Mouse (Mus musculus): ENCODE measurements around the gene Vgf. TPM values are rescaled to one million over a fixed set of nuclear protein-coding genes. Genes with fewer than 3 reads are reported as not detected.

Gene Vgf
- total RNA-seq, 2 experiments from 2014 or later: 278 to 317 TPM

DNA sequence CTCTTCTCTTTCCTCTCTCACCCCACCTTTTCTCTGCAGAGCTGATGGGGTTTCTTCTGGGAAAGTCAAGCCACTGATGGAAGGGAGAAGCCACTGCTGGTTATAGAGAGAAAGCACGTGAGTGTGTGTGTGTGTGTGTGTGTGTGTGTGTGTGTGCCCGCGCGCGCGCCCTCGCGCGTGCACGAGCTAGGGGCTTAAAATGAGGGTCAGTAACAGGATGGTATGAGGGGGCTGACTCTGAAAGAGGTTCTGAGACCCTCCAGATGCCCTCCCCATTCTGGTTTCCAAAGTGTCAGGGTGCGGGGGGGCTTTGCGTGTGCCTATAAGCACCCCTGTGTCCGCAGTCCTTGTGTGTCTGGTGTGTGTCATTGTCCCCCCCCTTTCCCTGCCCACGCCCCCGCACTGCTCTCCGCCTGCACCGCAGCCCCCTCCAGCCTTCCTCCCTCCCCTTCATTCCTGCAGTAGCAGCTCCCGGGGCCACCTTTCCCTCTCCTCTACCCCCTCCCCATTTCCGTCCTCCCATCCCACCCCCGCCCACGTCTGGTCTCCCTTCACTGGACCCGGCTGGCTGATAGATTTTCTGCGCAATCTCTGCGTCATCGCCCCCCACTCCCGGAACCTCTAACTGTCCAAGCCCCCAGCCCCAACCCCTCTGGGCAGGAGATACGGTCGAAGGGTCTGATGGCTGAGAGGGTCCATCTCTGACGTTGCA is 2.5 kb downstream of the Vgf start:
- DNase-seq (ENCODE audit: low spot score in 2 of 2): peak in 1 of 2 experiments; percentile 40
- intact Hi-C loops (cut with DNase I): no loop called here

DNA sequence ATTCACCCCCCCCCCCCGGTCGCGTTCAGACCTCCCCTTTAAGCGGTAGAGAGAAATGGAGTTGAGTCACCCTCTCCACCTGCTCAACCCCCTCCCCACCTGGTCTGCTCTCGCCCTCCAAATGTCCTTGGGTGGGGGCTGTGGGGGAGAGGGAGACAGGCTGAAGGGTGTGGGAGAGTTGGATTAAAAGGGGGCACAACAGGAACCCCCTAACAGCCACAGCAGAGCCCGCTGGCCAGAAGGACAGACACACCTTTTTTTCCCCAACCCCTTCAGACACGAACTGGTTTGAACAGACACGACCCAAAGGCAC is 3.0 kb downstream of the Vgf start:
- intact Hi-C loops (cut with DNase I): no loop called here
- DNase-seq (ENCODE audit: low spot score in 2 of 2): no peak

DNA sequence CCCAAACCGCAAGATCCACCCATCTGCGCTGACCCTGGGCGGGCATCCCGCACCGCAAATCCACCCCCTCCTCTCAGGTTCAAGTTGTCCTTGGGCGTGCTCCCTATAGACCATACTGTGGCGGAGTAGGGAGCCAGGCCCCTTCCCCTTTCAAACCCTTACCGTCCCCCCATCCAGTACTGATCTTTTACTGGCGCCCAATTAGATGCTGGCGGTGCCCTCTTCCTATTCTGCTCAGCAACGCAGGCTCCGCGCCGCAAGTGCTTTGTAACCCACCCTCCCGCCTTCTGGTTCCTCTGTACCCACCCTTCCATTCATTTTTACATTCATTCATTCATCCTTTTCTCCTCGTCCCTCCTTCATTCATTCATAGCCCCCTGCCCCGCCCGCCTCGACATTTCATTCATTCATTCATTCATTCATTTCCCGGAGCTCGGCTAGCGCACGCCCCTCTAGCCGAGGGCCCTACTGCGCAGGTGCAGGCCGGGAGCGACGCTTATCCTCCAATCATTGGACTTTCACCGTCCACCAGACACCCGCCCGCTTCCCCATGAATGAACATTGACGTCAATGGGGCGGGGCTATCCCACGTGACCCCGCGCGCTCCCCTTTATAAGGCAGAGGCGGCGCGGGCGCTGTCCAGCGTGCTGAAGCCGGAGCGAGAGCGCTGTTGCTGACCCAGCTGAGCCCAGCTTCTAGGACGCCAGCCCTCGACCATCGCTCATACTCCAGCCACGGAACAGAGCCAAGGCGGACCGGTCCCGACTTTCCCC is 3.6 kb downstream of the Vgf start:
- intact Hi-C loops (cut with DNase I): loop anchor here (5.0 kb wide), 1 partner anchor 257 kb away; the partner anchor contains the start of gene Ache
- DNase-seq (ENCODE audit: low spot score in 2 of 2): peak; percentile 96 to 97

DNA sequence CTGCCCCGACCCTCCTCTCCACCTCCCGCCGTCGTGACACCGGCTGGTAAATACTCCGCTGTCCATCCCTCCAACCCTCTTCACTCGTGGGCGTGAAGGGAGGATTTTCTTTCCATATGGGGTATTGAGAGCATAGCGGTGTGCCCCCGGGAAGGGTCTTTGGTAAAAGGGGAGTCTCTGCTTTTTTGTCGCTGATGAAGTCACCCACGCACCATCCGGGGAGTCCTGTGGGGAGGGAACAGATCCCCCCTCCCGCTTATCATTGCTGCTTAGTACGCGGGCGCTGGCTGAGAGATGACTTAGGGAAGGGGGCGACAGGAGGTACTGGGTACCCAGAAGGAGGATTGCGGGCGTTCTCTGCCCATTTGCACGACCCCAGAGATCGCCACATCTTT is 4.2 kb downstream of the Vgf start:
- peak; percentile 66 to 76 for DNase-seq (ENCODE audit: low spot score in 2 of 2)
- intact Hi-C loops (cut with DNase I): loop anchor here (5.0 kb wide), 1 partner anchor 257 kb away; the partner anchor contains the start of gene Ache

DNA sequence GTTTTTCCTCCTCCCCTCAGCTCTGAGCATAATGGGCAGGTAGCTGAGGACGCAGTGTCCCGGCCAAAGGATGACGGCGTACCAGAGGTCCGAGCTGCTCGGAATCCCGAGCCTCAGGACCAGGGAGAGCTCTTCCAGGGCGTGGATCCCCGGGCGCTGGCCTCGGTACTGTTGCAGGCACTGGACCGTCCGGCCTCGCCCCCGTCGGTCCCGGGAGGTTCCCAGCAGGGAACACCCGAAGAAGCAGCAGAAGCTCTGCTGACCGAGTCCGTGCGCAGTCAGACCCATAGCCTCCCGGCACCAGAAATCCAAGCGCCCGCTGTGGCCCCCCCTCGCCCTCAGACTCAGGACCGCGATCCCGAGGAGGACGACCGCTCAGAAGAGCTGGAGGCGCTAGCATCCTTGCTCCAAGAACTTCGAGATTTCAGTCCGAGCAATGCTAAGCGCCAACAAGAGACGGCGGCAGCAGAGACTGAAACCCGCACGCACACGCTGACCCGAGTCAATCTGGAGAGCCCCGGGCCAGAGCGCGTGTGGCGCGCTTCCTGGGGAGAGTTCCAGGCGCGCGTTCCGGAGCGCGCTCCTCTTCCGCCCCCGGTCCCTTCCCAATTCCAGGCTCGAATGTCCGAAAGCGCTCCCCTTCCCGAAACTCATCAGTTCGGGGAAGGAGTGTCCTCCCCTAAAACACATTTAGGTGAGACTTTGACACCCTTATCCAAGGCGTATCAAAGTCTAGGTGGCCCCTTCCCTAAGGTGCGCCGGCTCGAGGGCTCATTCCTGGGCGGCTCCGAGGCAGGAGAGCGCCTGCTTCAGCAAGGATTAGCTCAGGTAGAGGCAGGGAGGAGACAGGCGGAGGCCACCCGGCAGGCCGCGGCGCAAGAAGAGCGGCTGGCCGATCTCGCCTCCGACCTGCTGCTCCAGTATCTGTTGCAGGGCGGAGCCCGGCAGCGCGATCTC is 5.2 kb downstream of the Vgf start:
- peak in 1 of 2 experiments; percentile 32 for DNase-seq (ENCODE audit: low spot score in 2 of 2)
- intact Hi-C loops (cut with DNase I): loop anchor here (5.0 kb wide), 1 partner anchor 256 kb away; the partner anchor contains the start of gene Ache

DNA sequence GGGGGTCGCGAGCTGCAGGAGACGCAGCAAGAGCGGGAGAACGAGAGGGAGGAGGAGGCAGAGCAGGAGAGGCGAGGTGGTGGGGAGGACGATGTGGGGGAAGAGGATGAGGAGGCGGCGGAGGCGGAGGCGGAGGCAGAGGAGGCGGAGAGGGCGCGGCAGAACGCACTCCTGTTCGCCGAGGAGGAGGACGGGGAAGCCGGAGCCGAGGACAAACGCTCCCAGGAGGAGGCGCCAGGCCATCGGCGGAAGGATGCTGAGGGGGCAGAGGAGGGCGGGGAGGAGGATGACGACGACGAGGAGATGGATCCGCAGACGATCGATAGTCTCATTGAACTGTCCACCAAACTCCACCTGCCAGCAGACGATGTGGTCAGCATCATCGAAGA is 5.8 kb downstream of the Vgf start:
- intact Hi-C loops (cut with DNase I): loop anchor here (5.0 kb wide), 1 partner anchor 255 kb away; the partner anchor contains the start of gene Ache
- peak; percentile 31 to 63 for DNase-seq (ENCODE audit: low spot score in 2 of 2)

DNA sequence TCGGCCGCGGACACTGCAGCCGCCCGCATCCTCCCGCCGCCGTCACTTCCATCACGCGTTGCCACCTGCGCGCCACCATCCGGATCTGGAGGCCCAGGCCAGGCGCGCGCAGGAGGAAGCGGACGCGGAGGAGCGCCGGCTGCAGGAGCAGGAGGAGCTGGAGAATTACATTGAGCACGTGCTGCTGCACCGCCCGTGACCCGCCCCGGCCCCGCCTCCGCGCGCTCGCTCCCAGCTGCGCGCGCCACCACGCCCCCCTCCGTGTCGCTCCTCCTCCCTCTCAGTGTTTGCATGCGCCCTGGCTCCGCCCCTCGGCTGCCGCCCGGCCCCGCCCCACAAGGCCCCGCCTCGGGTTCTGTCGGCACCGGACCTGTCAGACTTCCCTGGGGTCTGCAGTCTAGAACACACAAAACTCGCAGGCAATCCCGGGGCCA is 6.5 kb downstream of the Vgf start:
- DNase-seq (ENCODE audit: low spot score in 2 of 2): peak; percentile 78 to 88

DNA sequence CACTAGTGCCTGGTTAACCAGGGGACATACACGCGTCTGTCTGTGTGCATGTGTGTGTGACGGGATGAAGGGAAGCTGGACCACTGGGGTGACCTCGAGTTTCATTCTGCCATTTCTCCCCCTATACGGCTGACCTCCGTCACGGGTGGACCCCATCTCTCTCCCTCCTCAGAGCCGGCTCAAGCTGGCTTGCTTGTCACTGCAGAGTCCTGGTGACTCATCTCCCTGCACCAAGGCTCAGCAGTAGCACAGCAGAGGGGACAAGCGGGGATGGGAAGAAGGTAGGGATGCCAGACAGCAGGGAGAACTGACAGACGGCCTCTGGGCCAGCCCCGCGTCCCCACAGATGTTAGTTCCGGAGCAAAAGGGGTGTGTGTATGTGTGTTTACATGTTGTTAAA is 10.0 kb downstream of the Vgf start:
- DNase-seq (ENCODE audit: low spot score in 2 of 2): no peak
- intact Hi-C loops (cut with DNase I): no loop called here

More for the DNA sequence above, 6.5 kb downstream of the Vgf start:
- intact Hi-C loops (cut with DNase I): loop anchor here (5.0 kb wide), 1 partner anchor 255 kb away; the partner anchor contains the start of gene Ache

DNA sequence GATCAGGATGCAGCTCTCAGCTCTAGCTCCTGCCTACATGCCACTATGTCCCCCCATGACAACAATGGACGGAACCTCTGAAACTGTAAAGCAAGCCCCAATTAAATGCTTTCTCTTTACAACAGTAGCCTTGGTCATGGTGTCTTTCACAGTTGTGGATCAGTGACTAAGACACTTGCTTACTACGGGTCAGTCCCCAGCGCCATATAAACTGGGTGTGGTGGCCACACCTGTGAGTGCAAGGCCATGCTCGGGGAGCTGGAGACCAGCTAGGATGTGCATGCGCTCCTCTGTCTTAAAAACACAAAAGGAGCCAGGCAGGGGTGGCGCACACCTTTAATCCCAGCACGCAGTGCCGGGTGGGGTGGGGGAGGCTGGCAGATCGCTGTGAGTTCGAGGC is 13.3 kb downstream of the Vgf start:
- intact Hi-C loops (cut with DNase I): no loop called here
- no peak for DNase-seq (ENCODE audit: low spot score in 2 of 2)

DNA sequence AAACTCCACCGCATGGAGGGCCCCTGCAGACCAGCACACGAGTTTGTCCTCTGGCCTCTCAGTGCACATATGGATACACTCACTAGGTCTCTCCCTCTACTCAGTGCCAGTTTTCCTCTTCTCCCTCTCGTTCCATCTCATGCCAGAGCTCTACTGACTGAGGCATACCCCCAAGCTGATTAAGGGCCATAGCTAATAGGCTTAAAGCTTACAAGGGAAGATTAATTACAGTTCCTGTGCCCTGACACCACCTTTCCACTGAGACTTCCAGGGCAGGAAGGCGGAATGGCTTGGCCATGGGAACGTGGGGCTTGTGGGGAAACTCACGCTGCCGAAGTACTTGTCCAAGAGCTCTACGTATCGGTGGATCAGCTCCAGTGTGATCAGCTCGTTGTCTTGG is 15.2 kb downstream of the Vgf start:
- intact Hi-C loops (cut with DNase I): no loop called here
- DNase-seq (ENCODE audit: low spot score in 2 of 2): no peak

DNA sequence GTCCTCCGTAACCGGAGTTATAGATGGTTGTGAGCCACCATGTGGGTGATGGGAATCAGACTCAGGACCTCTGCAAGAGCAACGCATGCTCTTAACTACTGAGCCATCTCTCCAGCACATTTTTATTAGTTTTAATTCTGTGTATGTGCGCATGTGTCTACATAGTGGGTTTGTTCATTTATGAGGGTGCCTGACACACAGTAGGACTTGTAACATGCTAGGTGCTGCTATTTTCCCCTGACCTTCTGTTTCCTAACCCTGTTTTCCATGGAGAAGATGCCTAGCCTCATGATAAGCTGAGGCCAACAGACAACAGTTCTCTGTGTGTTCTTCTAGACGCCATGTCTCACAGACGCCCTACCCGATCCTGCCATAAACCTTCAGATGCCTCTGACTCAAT is 17.8 kb downstream of the Vgf start:
- intact Hi-C loops (cut with DNase I): no loop called here
- DNase-seq (ENCODE audit: low spot score in 2 of 2): no peak

DNA sequence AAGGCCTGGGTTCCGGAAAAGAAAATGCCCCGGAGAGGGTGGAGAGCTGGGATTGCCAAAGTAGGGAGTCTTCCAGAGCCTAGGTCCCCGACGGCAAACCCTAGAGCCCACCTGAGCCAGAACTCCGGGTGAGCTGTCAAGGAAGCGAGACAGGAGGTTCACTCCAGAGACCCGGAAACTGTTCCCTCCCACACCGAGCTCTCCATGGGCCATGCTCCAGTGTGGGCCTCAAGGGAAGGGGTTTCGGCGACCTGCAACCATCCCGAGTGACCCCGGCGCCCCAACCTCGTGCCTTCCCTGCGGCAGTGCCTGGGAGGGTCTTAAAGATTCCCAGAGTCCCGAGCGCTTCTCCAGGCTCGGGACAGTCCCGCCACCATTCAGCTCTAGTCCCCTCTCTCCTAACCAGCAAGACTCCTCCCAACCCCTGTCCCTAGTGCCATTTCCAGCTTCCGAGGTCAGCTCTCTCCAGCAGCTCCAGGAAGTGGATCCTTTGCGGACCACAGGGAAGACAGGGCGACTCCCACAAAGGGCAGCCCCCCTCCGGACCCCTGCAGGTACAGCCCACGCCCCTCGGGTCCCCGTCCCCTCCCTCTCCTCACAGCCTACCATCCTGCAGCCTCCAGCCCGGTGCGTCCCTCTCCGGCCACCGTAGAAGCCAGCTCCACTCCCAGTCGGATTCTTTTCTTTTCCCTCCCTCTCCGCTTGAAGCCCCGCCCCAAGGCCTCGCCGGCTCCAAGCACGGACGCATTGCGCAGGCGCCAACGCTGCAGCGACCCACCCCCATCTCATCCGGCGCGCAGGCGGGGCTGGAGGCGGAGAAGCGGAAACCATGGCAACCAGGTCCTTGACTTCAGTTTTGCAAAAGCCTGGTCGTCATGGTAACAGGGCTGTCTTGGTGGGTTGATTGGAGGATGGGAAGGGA is 19.5 kb downstream of the Vgf start, which contains the start of gene Ap1s1:
TSS of gene Ap1s1 (minus strand) at position 734 of the 922 bp plus-strand sequence.
- DNase-seq (ENCODE audit: low spot score in 2 of 2): peak; percentile 98
- intact Hi-C loops (cut with DNase I): no loop called here

DNA sequence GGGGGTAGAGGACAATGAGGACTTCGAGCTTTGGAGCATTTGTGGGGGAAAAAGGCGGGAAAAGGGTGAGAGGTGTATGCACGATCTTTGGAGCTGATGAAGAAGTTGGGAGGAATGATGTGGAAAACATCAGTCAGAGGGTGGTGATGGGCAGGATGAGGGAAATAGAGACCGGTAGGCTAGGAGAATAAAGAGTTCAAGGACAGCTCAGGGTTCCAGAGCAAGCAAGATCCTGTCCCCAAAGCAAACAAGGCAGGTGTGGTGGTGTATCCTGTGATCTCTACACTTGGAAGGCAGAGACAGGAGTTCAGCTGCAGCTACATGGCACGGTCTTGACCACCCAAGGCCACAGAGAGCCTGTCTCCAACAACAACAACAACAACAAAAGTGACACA is 20.1 kb downstream of the Vgf start:
- intact Hi-C loops (cut with DNase I): no loop called here
- DNase-seq (ENCODE audit: low spot score in 2 of 2): no peak

DNA sequence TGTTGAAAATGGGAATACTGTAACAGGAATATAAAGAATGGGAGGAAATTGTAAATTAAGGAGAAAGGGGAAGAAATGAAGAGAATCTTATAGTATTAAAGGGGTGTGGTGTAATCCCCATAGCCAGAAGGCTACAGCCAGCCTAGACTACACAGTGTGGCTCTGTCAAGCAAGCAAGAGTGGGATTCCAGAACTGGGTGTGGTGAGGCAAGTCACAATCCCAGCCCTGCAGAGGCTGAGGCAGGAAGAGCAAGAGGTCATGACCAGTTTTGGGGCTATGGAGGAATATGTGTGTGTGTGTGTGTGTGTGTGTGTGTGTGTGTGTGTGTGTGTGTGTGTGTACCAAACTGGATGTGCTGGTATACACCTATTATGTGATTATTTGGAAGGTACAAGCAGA is 20.8 kb downstream of the Vgf start:
- intact Hi-C loops (cut with DNase I): no loop called here
- no peak for DNase-seq (ENCODE audit: low spot score in 2 of 2)

DNA sequence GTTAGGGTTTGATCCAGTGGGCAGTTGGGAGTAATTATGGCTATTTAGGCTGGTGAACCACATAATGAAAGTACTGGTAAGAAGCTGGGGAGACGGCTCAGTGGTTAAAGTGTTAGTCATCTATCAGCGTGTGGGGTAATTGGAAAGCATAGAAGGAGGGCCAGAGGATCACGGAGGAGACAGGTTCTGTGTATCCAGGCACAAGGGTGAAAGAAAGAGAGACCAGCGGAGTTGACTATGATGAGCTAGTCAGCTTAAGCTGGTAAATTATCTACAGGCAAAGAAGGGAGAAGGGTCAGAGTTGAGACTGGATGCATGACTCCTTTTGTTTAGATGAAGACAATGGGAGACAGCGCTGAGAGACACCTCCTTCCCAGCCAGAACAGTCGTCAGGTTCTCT is 24.9 kb downstream of the Vgf start:
- no peak for DNase-seq (ENCODE audit: low spot score in 2 of 2)
- intact Hi-C loops (cut with DNase I): no loop called here

DNA sequence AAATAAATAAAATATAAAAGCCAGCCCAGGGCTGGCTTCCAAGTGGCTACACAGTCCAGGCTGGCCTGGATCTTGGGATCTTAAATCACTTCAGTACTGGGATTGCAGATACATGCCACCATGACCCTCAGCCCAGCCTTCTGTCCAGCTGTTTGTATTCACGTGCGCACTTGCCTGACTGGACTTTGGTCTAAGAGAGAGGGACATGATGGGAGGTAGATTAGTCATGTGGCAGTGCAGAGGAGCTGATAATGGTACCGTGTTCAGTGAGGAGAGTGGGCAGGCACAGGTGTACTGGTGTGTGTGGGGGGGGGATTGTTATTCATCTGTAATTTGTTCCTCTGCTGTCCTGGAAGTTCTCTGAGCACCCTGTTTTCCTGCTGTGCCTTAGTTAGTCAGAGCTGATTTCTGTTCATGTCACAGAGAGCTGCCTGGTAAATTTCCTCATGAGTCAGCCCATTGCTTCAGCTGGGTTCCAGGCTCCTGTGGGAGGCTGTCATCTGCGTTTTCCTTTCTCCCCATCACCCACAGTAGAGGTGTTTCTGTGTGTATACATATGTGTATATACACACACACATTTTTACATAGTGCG is 25.8 kb downstream of the Vgf start:
- DNase-seq (ENCODE audit: low spot score in 2 of 2): peak; percentile 37 to 44
- intact Hi-C loops (cut with DNase I): no loop called here

DNA sequence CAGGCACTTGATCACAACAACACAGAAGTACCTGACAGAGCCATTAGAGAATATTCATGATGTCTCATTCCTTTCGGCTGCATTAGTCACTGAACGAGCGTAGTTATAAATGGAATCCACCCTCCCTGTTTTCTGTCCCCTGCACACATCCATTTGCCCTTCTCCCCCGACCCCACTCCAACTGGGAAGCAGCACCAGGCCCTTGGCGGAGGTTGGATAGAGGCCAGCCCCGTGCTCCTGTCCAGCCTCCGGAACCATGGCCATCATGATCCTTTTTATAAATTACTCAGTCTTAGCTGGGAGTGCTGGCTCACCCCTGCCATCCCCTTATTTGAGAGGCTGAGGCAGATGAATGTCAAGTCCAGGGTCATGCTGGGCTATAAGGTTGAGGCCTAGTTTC is 28.1 kb downstream of the Vgf start:
- intact Hi-C loops (cut with DNase I): no loop called here

DNA sequence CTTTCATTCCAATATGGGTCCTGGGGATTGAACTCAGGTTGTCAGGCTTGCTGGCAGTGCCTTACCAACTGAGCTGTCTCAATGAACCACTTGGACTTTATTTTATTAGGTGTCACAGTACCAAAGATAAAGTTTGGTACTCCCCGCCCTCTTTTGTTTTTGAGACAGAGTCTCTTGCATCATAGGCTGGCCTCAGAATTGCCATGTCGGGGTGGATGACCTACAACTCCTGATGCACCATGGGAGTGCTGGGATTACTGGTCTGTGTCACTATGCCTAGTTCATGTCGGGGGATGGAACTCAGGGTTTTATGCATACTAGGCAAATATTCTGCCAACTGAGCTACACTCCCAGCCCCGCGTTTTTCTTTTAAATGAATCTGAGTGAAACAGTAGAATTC is 28.7 kb downstream of the Vgf start:
- DNase-seq (ENCODE audit: low spot score in 2 of 2): no peak
- intact Hi-C loops (cut with DNase I): no loop called here

More for the DNA sequence above, 28.1 kb downstream of the Vgf start:
- no peak for DNase-seq (ENCODE audit: low spot score in 2 of 2)
